Mouse (Mus musculus) liver, embryonic 14.5 days (tissue): ENCODE measurements around the gene Tmprss11f.

ENCODE experiments used
- CTCF ChIP-seq: IDR thresholded peaks from 2 replicates; pipeline ENCODE4 v1.5.1; 2016; ENCODE audit warnings: antibody characterized with exemption, low read depth, control low read depth
- EP300 ChIP-seq: IDR thresholded peaks from 2 replicates; pipeline ENCODE4 v1.6.1; 2016; ENCODE audit warnings: antibody characterized with exemption, low read depth

DNA sequence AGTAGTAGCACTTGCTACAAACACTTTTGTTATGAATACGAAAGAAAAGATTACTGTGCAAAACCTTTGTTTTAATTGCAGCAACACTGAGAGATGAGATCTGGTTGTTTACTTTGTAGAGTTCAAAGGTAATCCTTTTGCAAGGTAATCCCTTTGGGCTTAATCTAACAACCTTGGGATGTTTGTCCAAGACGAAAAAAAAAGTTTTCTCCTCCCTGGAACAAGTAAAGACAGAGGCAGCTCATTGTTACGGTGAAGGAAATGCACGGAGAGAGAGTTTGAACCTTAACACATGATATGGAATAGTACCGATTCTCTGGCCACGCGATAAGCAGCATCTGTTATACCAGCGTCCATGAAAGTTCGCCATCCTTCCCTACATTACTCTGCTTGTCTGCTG lies 158.4 kb downstream of the Tmprss11f start:
- TF ChIP-seq CTCF = no peak
- TF ChIP-seq EP300 = no peak
